Mouse (Mus musculus): ENCODE measurements around the gene Pllp. TPM values are rescaled to one million over a fixed set of nuclear protein-coding genes. Genes with fewer than 3 reads are reported as not detected.

Gene Pllp
- polyA plus RNA-seq, 1 experiment from 2014 or later = 3.6 TPM

GRCm38 (mm10) chr8:94666456-94667308, 29.4 kb downstream of the Pllp start, which contains the start of gene Arl2bp:
Gene Arl2bp, plus strand, starts transcription at chr8:94666600.
- Histone ChIP-seq H3K27me3 (ENCODE audit: control insufficient read depth, insufficient read depth, low read depth, low read length) (no peaks in the 10 kb centered on the region), H3K27ac (ENCODE audit: low read length) (peak within 1 kb of the TSS; percentile 77), H3K9ac (ENCODE audit: low read length) (peak within 1 kb of the TSS; percentile 87), H3K36me3 (ENCODE audit: control insufficient read depth, insufficient read depth, low read length) (peaks cover 19% of the 10 kb centered on the region), H3K9me3 (ENCODE audit: control insufficient read depth, low read length) (no peaks in the 10 kb centered on the region), H3K4me2 (ENCODE audit: low read depth, low read length) (peak within 1 kb of the TSS; percentile 53), H3K4me3 (ENCODE audit: low read length) (peak within 1 kb of the TSS; percentile 74), H3K4me1 (replicated peaks; ENCODE audit: control insufficient read depth, insufficient read depth, low read length) (peaks cover 3% of the 10 kb centered on the region; the same call in 1 of the 2 replicates)
- peak; percentile 100 for ATAC-seq (ENCODE audit: low read depth)
- under 1% methylated on average over 64 of the region's 74 CpGs for WGBS

GRCm38 (mm10) chr8:94664722-94665121, 31.4 kb downstream of the Pllp start:
- no peak overlapping the region for H3K4me3 ChIP-seq (ENCODE audit: low read length)
- H3K4me1 ChIP-seq (replicated peaks; ENCODE audit: control insufficient read depth, insufficient read depth, low read length) = peaks cover 3% of the 10 kb centered on the region; the same call in 1 of the 2 replicates
- H3K9me3 ChIP-seq (ENCODE audit: control insufficient read depth, low read length) = no peaks in the 10 kb centered on the region
- ATAC-seq (ENCODE audit: low read depth) = no peak
- H3K27ac ChIP-seq (ENCODE audit: low read length) = no peak overlapping the region
- WGBS = 67% methylated on average over 2 of the region's 2 CpGs
- no peaks in the 10 kb centered on the region for H3K27me3 ChIP-seq (ENCODE audit: control insufficient read depth, insufficient read depth, low read depth, low read length)
- no peak overlapping the region for H3K9ac ChIP-seq (ENCODE audit: low read length)
- no peak overlapping the region for H3K4me2 ChIP-seq (ENCODE audit: low read depth, low read length)
- peaks cover 6% of the 10 kb centered on the region; the same call in 1 of the 2 replicates for H3K36me3 ChIP-seq (ENCODE audit: control insufficient read depth, insufficient read depth, low read length)

GRCm38 (mm10) chr8:94660418-94660817, 35.7 kb downstream of the Pllp start:
- Histone ChIP-seq H3K4me3 (ENCODE audit: low read length) (no peak overlapping the region), H3K9ac (ENCODE audit: low read length) (no peak overlapping the region), H3K9me3 (ENCODE audit: control insufficient read depth, low read length) (no peaks in the 10 kb centered on the region), H3K27ac (ENCODE audit: low read length) (no peak overlapping the region), H3K4me2 (ENCODE audit: low read depth, low read length) (no peak overlapping the region), H3K36me3 (ENCODE audit: control insufficient read depth, insufficient read depth, low read length) (peaks cover 15% of the 10 kb centered on the region), H3K27me3 (ENCODE audit: control insufficient read depth, insufficient read depth, low read depth, low read length) (no peaks in the 10 kb centered on the region), H3K4me1 (replicated peaks; ENCODE audit: control insufficient read depth, insufficient read depth, low read length) (no peaks in the 10 kb centered on the region)
- WGBS = 68% methylated on average over 4 of the region's 4 CpGs
- no peak for ATAC-seq (ENCODE audit: low read depth)

GRCm38 (mm10) chr8:94658031-94658430, 38.0 kb downstream of the Pllp start:
- H3K27me3 ChIP-seq (ENCODE audit: control insufficient read depth, insufficient read depth, low read depth, low read length) = no peaks in the 10 kb centered on the region
- no peaks in the 10 kb centered on the region for H3K4me1 ChIP-seq (replicated peaks; ENCODE audit: control insufficient read depth, insufficient read depth, low read length)
- no peaks in the 10 kb centered on the region for H3K9me3 ChIP-seq (ENCODE audit: control insufficient read depth, low read length)
- no peak overlapping the region for H3K4me2 ChIP-seq (ENCODE audit: low read depth, low read length)
- no peak for ATAC-seq (ENCODE audit: low read depth)
- 87% methylated on average over 2 of the region's 2 CpGs for WGBS
- H3K9ac ChIP-seq (ENCODE audit: low read length) = no peak overlapping the region
- no peak overlapping the region for H3K4me3 ChIP-seq (ENCODE audit: low read length)
- H3K27ac ChIP-seq (ENCODE audit: low read length) = no peak overlapping the region
- H3K36me3 ChIP-seq (ENCODE audit: control insufficient read depth, insufficient read depth, low read length) = peaks cover 23% of the 10 kb centered on the region

GRCm38 (mm10) chr8:94654994-94655393, 41.1 kb downstream of the Pllp start:
- ATAC-seq (ENCODE audit: low read depth) = no peak
- H3K4me3 ChIP-seq (ENCODE audit: low read length) = no peak overlapping the region
- no peak overlapping the region for H3K9ac ChIP-seq (ENCODE audit: low read length)
- H3K27me3 ChIP-seq (ENCODE audit: control insufficient read depth, insufficient read depth, low read depth, low read length) = no peaks in the 10 kb centered on the region
- no peaks in the 10 kb centered on the region for H3K9me3 ChIP-seq (ENCODE audit: control insufficient read depth, low read length)
- peaks cover 31% of the 10 kb centered on the region for H3K36me3 ChIP-seq (ENCODE audit: control insufficient read depth, insufficient read depth, low read length)
- H3K27ac ChIP-seq (ENCODE audit: low read length) = no peak overlapping the region
- no peak overlapping the region for H3K4me2 ChIP-seq (ENCODE audit: low read depth, low read length)
- no peaks in the 10 kb centered on the region for H3K4me1 ChIP-seq (replicated peaks; ENCODE audit: control insufficient read depth, insufficient read depth, low read length)

GRCm38 (mm10) chr8:94652951-94653350, 43.1 kb downstream of the Pllp start:
- 90% methylated on average over 3 of the region's 3 CpGs for WGBS

GRCm38 (mm10) chr8:94649496-94649895, 46.6 kb downstream of the Pllp start:
- Histone ChIP-seq H3K27ac (ENCODE audit: low read length) (no peak overlapping the region), H3K36me3 (ENCODE audit: control insufficient read depth, insufficient read depth, low read length) (peaks cover 24% of the 10 kb centered on the region), H3K4me1 (replicated peaks; ENCODE audit: control insufficient read depth, insufficient read depth, low read length) (no peaks in the 10 kb centered on the region), H3K9me3 (ENCODE audit: control insufficient read depth, low read length) (no peaks in the 10 kb centered on the region), H3K4me2 (ENCODE audit: low read depth, low read length) (no peak overlapping the region), H3K4me3 (ENCODE audit: low read length) (no peak overlapping the region), H3K9ac (ENCODE audit: low read length) (no peak overlapping the region), H3K27me3 (ENCODE audit: control insufficient read depth, insufficient read depth, low read depth, low read length) (no peaks in the 10 kb centered on the region)
- whole genome bisulfite sequencing = 73% methylated on average over 3 of the region's 3 CpGs
- ATAC-seq (ENCODE audit: low read depth) = no peak

More at GRCm38 (mm10) chr8:94652951-94653350, 43.1 kb downstream of the Pllp start:
- no peak overlapping the region for H3K9ac ChIP-seq (ENCODE audit: low read length)
- no peaks in the 10 kb centered on the region for H3K4me1 ChIP-seq (replicated peaks; ENCODE audit: control insufficient read depth, insufficient read depth, low read length)
- peaks cover 24% of the 10 kb centered on the region for H3K36me3 ChIP-seq (ENCODE audit: control insufficient read depth, insufficient read depth, low read length)
- H3K27ac ChIP-seq (ENCODE audit: low read length) = no peak overlapping the region
- no peaks in the 10 kb centered on the region for H3K9me3 ChIP-seq (ENCODE audit: control insufficient read depth, low read length)
- no peak overlapping the region for H3K4me3 ChIP-seq (ENCODE audit: low read length)
- no peaks in the 10 kb centered on the region for H3K27me3 ChIP-seq (ENCODE audit: control insufficient read depth, insufficient read depth, low read depth, low read length)
- ATAC-seq (ENCODE audit: low read depth) = no peak
- no peak overlapping the region for H3K4me2 ChIP-seq (ENCODE audit: low read depth, low read length)

GRCm38 (mm10) chr8:94646165-94646564, 49.9 kb downstream of the Pllp start:
- Histone ChIP-seq H3K9me3 (ENCODE audit: control insufficient read depth, low read length) (no peaks in the 10 kb centered on the region), H3K4me1 (replicated peaks; ENCODE audit: control insufficient read depth, insufficient read depth, low read length) (no peaks in the 10 kb centered on the region), H3K27ac (ENCODE audit: low read length) (no peak overlapping the region), H3K36me3 (ENCODE audit: control insufficient read depth, insufficient read depth, low read length) (peaks cover 25% of the 10 kb centered on the region), H3K4me2 (ENCODE audit: low read depth, low read length) (no peak overlapping the region), H3K9ac (ENCODE audit: low read length) (no peak overlapping the region), H3K4me3 (ENCODE audit: low read length) (no peak overlapping the region), H3K27me3 (ENCODE audit: control insufficient read depth, insufficient read depth, low read depth, low read length) (no peaks in the 10 kb centered on the region)
- no peak for ATAC-seq (ENCODE audit: low read depth)
- WGBS = 93% methylated on average over 3 of the region's 3 CpGs

GRCm38 (mm10) chr8:94645202-94645601, 50.9 kb downstream of the Pllp start:
- 32% methylated on average over 1 of the region's 1 CpGs for WGBS

More at GRCm38 (mm10) chr8:94645202-94645601, 50.9 kb downstream of the Pllp start:
- Histone ChIP-seq H3K27me3 (ENCODE audit: control insufficient read depth, insufficient read depth, low read depth, low read length) (no peaks in the 10 kb centered on the region), H3K4me2 (ENCODE audit: low read depth, low read length) (no peak overlapping the region), H3K9me3 (ENCODE audit: control insufficient read depth, low read length) (no peaks in the 10 kb centered on the region), H3K4me1 (replicated peaks; ENCODE audit: control insufficient read depth, insufficient read depth, low read length) (no peaks in the 10 kb centered on the region), H3K9ac (ENCODE audit: low read length) (no peak overlapping the region), H3K27ac (ENCODE audit: low read length) (no peak overlapping the region), H3K36me3 (ENCODE audit: control insufficient read depth, insufficient read depth, low read length) (peaks cover 32% of the 10 kb centered on the region), H3K4me3 (ENCODE audit: low read length) (no peak overlapping the region)
- ATAC-seq (ENCODE audit: low read depth) = no peak

Data from lung, embryonic 16.5 days (tissue).